Mouse (Mus musculus) liver, embryonic 14.5 days (tissue): ENCODE measurements around the gene Lcn6. TPM values are rescaled to one million over a fixed set of nuclear protein-coding genes. Genes with fewer than 3 reads are reported as not detected.

Experiments used
- ATAC-seq: fragments of 200-750 bp; cut with Nextera tagmentation; 2 replicates; pipeline ENCODE4 v1.8.0; 2017; ENCODE audit warnings: moderate number of reproducible peaks, mild to moderate bottlenecking, moderate library complexity; ENCODE audit not compliant: insufficient read depth
- DNase-seq, 3 experiments: peaks; one replicate each; pipeline ENCODE4 v3.0.0-alpha.2; 2012 to 2013; ENCODE audit warnings: low read depth in 3 of 3, low spot score in 3 of 3
- H3K27ac ChIP-seq: fragments of 300-500 bp; sonication (generic); 2 replicates; pipeline ENCODE4 v1.5.1; 2014; ENCODE audit warnings: moderate library complexity, mild to moderate bottlenecking, control low read depth, inconsistent platforms
- H3K27me3 ChIP-seq: fragments of 300-500 bp; sonication (generic); 2 replicates; pipeline ENCODE4 v1.6.1; 2014; ENCODE audit warnings: mild to moderate bottlenecking, low read length, moderate library complexity; ENCODE audit not compliant: control insufficient read depth, insufficient read depth
- H3K36me3 ChIP-seq: fragments of 300-500 bp; sonication (generic); replicated peaks from 2 replicates; pipeline ENCODE4 v1.6.1; 2014; ENCODE audit warnings: low read depth; ENCODE audit not compliant: control insufficient read depth, insufficient read depth
- H3K4me1 ChIP-seq, 2 experiments: fragments of 200-500 bp in 1 of 2; fragments of 300-500 bp in 1 of 2; sonication (generic) in 1 of 2; replicated peaks; 2 replicates each; pipeline ENCODE4 v1.6.1; 2012 to 2014; ENCODE audit warnings: antibody characterized with exemption in 1 of 2, inconsistent platforms in 1 of 2, low read length in 1 of 2; ENCODE audit not compliant: control insufficient read depth in 2 of 2, insufficient read depth in 2 of 2
- H3K4me2 ChIP-seq: fragments of 300-500 bp; sonication (generic); 2 replicates; pipeline ENCODE4 v1.6.1; 2014; ENCODE audit warnings: low read depth, mild to moderate bottlenecking, control low read depth, moderate library complexity
- H3K4me3 ChIP-seq, 2 experiments: fragments of 200-500 bp in 1 of 2; fragments of 300-500 bp in 1 of 2; sonication (generic) in 1 of 2; 2 replicates each; pipeline ENCODE4 v1.5.1; 2012 to 2014; ENCODE audit warnings: low read depth in 2 of 2, low read length in 2 of 2, mild to moderate bottlenecking in 2 of 2, control low read depth in 1 of 2, inconsistent platforms in 1 of 2, moderate library complexity in 1 of 2; ENCODE audit not compliant: insufficient read depth in 1 of 2
- H3K9ac ChIP-seq: fragments of 300-500 bp; sonication (generic); replicated peaks from 2 replicates; pipeline ENCODE4 v1.6.1; 2014; ENCODE audit warnings: mild to moderate bottlenecking, control low read depth, moderate library complexity
- H3K9me3 ChIP-seq: fragments of 300-500 bp; sonication (generic); 2 replicates; pipeline ENCODE4 v1.6.1; 2016; ENCODE audit warnings: low read length, mixed read lengths; ENCODE audit not compliant: control insufficient read depth
- CTCF ChIP-seq: IDR thresholded peaks from 2 replicates; pipeline ENCODE4 v1.5.1; 2016; ENCODE audit warnings: antibody characterized with exemption, low read depth, control low read depth
- EP300 ChIP-seq: IDR thresholded peaks from 2 replicates; pipeline ENCODE4 v1.6.1; 2016; ENCODE audit warnings: antibody characterized with exemption, low read depth
- WGBS: fragments of 180-500 bp; shearing (Covaris S2); extraction: QIAGEN DNeasy Blood & Tissue Kit; methylation state at CpG from one replicate; pipeline ENCODE4 v1.1.7; 2014; ENCODE audit not compliant: insufficient replicate concordance; 5-methylcytosine and 5-hydroxymethylcytosine counted together
- polyA plus RNA-seq, 2 experiments: library from polyadenylated mRNA; depleted of rRNA in 1 of 2; stranded (reverse) in 1 of 2; unstranded in 1 of 2; fragments of >200 nt; fragmentation: Nextera tagmentation in 1 of 2; extraction: Ambion mirVana in 1 of 2; gene quantifications; 2 replicates each; pipeline versions ENCODE4 v1.2.1 to v1.2.3; 2012 to 2014

The Lcn6 gene
- polyA plus RNA-seq, 2 experiments: not detected

GRCm38 (mm10) chr2:25660279-25660678 lies 16.3 kb upstream of the Lcn6 start:
- 77% methylated on average over 8 of the region's 8 CpGs for WGBS

GRCm38 (mm10) chr2:25661245-25661970 lies 15.2 kb upstream of the Lcn6 start:
- Histone ChIP-seq H3K27me3 (no peaks in the 10 kb centered on the region), H3K4me1 (no peaks in the 10 kb centered on the region), H3K27ac (no peak overlapping the region), H3K4me3 (no peak overlapping the region), H3K9me3 (no peaks in the 10 kb centered on the region), H3K36me3 (no peaks in the 10 kb centered on the region), H3K9ac (no peak overlapping the region), H3K4me2 (no peak overlapping the region)
- no peak for TF ChIP-seq CTCF
- no peak for TF ChIP-seq EP300
- WGBS: 57% methylated on average over 6 of the region's 6 CpGs
- DNase-seq (no peak), ATAC-seq (no peak)

More at GRCm38 (mm10) chr2:25660279-25660678, 16.3 kb upstream of the Lcn6 start:
- Histone ChIP-seq H3K27me3 (no peaks in the 10 kb centered on the region), H3K9me3 (no peaks in the 10 kb centered on the region), H3K4me2 (no peak overlapping the region), H3K4me3 (no peak overlapping the region), H3K36me3 (no peaks in the 10 kb centered on the region), H3K4me1 (no peaks in the 10 kb centered on the region), H3K9ac (no peak overlapping the region), H3K27ac (no peak overlapping the region)
- DNase-seq: no peak
- TF ChIP-seq CTCF (no peak), EP300 (no peak)
- no peak for ATAC-seq

GRCm38 (mm10) chr2:25663511-25663910 lies 13.1 kb upstream of the Lcn6 start:
- TF ChIP-seq EP300 (no peak), CTCF (peak; percentile 73)
- Histone ChIP-seq H3K27ac (no peak overlapping the region), H3K27me3 (no peaks in the 10 kb centered on the region), H3K4me1 (no peaks in the 10 kb centered on the region), H3K9ac (no peak overlapping the region), H3K4me3 (no peak overlapping the region), H3K9me3 (no peaks in the 10 kb centered on the region), H3K36me3 (no peaks in the 10 kb centered on the region), H3K4me2 (no peak overlapping the region)
- ATAC-seq (no peak), DNase-seq (no peak)
- WGBS: 52% methylated on average over 1 of the region's 1 CpGs

GRCm38 (mm10) chr2:25664125-25664524 lies 12.5 kb upstream of the Lcn6 start:
- Histone ChIP-seq H3K9ac (no peak overlapping the region), H3K9me3 (no peaks in the 10 kb centered on the region), H3K27me3 (no peaks in the 10 kb centered on the region), H3K27ac (no peak overlapping the region), H3K4me3 (no peak overlapping the region), H3K36me3 (no peaks in the 10 kb centered on the region), H3K4me1 (no peaks in the 10 kb centered on the region), H3K4me2 (no peak overlapping the region)
- WGBS: 61% methylated on average over 5 of the region's 5 CpGs
- DNase-seq (no peak), ATAC-seq (no peak)
- TF ChIP-seq CTCF (no peak), EP300 (no peak)

GRCm38 (mm10) chr2:25666516-25666915 lies 10.1 kb upstream of the Lcn6 start:
- Histone ChIP-seq H3K9me3 (no peaks in the 10 kb centered on the region), H3K4me3 (no peak overlapping the region), H3K36me3 (no peaks in the 10 kb centered on the region), H3K4me2 (no peak overlapping the region), H3K9ac (no peak overlapping the region), H3K27ac (no peak overlapping the region), H3K4me1 (no peaks in the 10 kb centered on the region), H3K27me3 (no peaks in the 10 kb centered on the region)
- 36% methylated on average over 1 of the region's 1 CpGs for WGBS
- DNase-seq (no peak), ATAC-seq (no peak)
- TF ChIP-seq EP300 (no peak), CTCF (no peak)
